Mouse (Mus musculus) midbrain, embryonic 12.5 days (tissue): ENCODE data around the gene Nab1. TPM values are rescaled to one million over a fixed set of nuclear protein-coding genes. Genes with fewer than 3 reads are reported as not detected.

Source experiments
- ATAC-seq: fragments of 200-750 bp; cut with Nextera tagmentation; 2 replicates; pipeline ENCODE4 v1.8.0; 2017; ENCODE audit warnings: low read depth, moderate TSS enrichment, moderate library complexity; ENCODE audit not compliant: low FRiP score
- H3K27ac ChIP-seq: fragments of 300-500 bp; sonication (generic); replicated peaks from 2 replicates; pipeline ENCODE4 v1.5.1; 2016; ENCODE audit warnings: mild to moderate bottlenecking
- H3K27me3 ChIP-seq: fragments of 300-500 bp; sonication (generic); 2 replicates; pipeline ENCODE4 v1.6.1; 2016; ENCODE audit warnings: mild to moderate bottlenecking
- H3K36me3 ChIP-seq: fragments of 300-500 bp; sonication (generic); 2 replicates; pipeline ENCODE4 v1.6.1; 2016
- H3K4me1 ChIP-seq: fragments of 300-500 bp; sonication (generic); 2 replicates; pipeline ENCODE4 v1.6.1; 2016
- H3K4me2 ChIP-seq: fragments of 300-500 bp; sonication (generic); replicated peaks from 2 replicates; pipeline ENCODE4 v1.6.1; 2016; ENCODE audit warnings: mild to moderate bottlenecking, moderate library complexity
- H3K4me3 ChIP-seq: fragments of 300-500 bp; sonication (generic); 2 replicates; pipeline ENCODE4 v1.5.1; 2016; ENCODE audit warnings: mild to moderate bottlenecking
- H3K9ac ChIP-seq: fragments of 300-500 bp; sonication (generic); replicated peaks from 2 replicates; pipeline ENCODE4 v1.6.1; 2016; ENCODE audit warnings: mild to moderate bottlenecking, moderate library complexity
- H3K9me3 ChIP-seq: fragments of 300-500 bp; sonication (generic); 2 replicates; pipeline ENCODE4 v1.6.1; 2016; ENCODE audit warnings: mild to moderate bottlenecking
- WGBS: fragments of 180-500 bp; shearing (Covaris S2); methylation state at CpG from one replicate; pipeline ENCODE4 v1.1.7; 2016; 5-methylcytosine and 5-hydroxymethylcytosine counted together
- polyA plus RNA-seq: library from polyadenylated mRNA; unstranded; fragments of >200 nt; fragmentation: Nextera tagmentation; extraction: Ambion mirVana; gene quantifications from 2 replicates; pipeline ENCODE4 v1.2.1, GENCODE M21; 2016

Gene Nab1
- polyA plus RNA-seq, 1 experiment from 2014 or later, result 6.9 TPM

DNA sequence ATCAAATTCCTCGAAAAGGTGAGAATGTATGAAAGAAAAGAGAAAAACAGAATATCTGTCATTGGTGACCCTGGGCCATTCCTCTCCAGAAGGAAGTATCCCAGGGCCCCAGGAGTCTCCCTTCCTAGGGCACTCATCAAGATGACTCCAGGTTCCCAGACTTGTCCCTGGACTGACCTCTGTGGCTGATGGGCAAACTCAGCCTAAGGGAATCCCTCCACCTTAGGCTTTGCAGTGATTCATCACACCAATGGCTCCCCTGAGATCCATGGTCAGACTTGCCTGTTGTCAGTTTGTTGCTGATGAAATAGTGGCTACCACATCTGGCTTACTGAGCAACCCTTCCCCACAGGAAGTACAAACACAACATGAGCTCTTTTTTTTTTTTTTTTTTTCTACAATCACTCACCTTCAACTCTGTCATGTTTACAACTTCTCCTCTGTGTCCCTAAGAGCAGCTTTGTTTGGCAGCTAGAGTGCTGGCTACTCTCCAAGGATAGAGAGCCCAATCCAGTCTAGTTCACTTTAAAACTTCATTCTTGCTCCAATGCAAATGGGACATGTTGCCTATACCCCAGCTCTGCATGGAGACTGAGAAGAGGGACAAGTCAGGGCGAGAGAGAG is 72.5 kb downstream of the Nab1 start:
- Histone ChIP-seq H3K4me1 (no peaks in the 10 kb centered on the region), H3K27ac (no peak overlapping the region), H3K9me3 (no peaks in the 10 kb centered on the region), H3K36me3 (no peaks in the 10 kb centered on the region), H3K27me3 (no peaks in the 10 kb centered on the region), H3K4me2 (no peak overlapping the region), H3K9ac (no peak overlapping the region), H3K4me3 (no peak overlapping the region)
- ATAC-seq, result no peak
- WGBS, result 67% methylated on average over 2 of the region's 2 CpGs

DNA sequence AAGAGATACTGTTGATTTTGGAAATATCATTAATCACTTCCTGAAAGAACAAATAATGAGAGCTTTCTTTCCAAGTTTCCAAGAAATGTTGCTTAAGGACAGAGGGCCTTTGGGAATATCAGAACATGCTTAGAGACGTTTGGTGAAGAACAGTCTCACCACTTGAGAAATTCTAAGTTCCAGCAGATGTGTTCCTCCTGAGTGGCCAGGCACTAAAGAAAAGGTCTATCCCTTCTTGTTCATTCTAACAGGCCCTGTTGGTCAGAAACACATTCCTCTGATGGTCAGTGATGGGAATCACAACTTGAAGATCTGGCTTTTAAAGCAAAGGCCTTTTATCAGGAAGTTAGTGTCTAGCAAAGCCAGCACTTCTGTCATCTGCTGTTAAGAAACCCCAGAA is 76.6 kb downstream of the Nab1 start:
- Histone ChIP-seq H3K4me2 (no peak overlapping the region), H3K27me3 (no peaks in the 10 kb centered on the region), H3K9ac (no peak overlapping the region), H3K27ac (no peak overlapping the region), H3K36me3 (no peaks in the 10 kb centered on the region), H3K9me3 (no peaks in the 10 kb centered on the region), H3K4me1 (no peaks in the 10 kb centered on the region), H3K4me3 (no peak overlapping the region)
- ATAC-seq, result no peak
- WGBS, result 80% methylated on average over 1 of the region's 1 CpGs

DNA sequence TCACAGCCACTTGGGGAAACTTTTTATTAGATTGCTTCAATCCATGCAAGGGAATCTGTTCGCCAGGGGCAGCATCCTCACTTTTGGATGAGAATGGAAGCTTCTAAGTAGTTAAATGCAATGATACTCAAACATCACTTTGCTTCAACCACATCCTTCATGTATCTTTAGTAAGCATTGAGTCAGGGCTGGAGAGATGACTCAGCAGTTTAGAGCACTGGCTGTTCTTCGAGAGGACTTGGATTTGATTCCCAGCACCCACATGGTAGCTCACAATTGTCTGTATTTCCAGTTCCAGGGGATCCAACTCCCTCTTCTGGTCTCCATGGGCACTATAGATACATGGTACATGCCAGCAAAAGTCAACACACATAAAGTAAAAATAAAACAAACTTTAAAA is 77.4 kb downstream of the Nab1 start:
- Histone ChIP-seq H3K4me2 (no peak overlapping the region), H3K27me3 (no peaks in the 10 kb centered on the region), H3K9me3 (no peaks in the 10 kb centered on the region), H3K9ac (no peak overlapping the region), H3K27ac (no peak overlapping the region), H3K4me3 (no peak overlapping the region), H3K36me3 (no peaks in the 10 kb centered on the region), H3K4me1 (no peaks in the 10 kb centered on the region)
- ATAC-seq, result no peak
- 86% methylated on average over 2 of the region's 2 CpGs for WGBS

DNA sequence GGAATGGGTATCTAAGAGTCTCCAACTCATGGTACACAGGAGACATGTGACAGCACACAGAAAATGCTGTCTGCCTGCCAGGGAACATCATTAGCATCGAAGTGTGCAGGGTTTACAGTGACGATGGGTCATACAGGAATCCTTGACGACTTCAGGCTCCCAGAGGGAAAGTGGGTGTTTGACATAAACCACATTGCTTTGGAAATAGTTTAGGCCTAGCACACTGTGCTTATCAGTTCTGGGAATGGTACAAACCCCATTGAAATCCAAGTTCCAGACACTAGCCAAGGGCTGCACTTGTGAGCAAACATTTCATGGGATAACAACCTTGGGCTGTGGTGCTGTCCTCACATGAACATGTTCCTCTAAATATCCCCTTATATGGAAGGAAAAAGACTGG is 78.3 kb downstream of the Nab1 start:
- H3K4me1 ChIP-seq, result no peaks in the 10 kb centered on the region
- no peak overlapping the region for H3K4me3 ChIP-seq
- H3K9ac ChIP-seq, result no peak overlapping the region
- H3K27me3 ChIP-seq, result no peaks in the 10 kb centered on the region
- ATAC-seq, result no peak
- H3K27ac ChIP-seq, result no peak overlapping the region
- no peak overlapping the region for H3K4me2 ChIP-seq
- WGBS, result 84% methylated on average over 3 of the region's 3 CpGs
- H3K36me3 ChIP-seq, result no peaks in the 10 kb centered on the region
- no peaks in the 10 kb centered on the region for H3K9me3 ChIP-seq

DNA sequence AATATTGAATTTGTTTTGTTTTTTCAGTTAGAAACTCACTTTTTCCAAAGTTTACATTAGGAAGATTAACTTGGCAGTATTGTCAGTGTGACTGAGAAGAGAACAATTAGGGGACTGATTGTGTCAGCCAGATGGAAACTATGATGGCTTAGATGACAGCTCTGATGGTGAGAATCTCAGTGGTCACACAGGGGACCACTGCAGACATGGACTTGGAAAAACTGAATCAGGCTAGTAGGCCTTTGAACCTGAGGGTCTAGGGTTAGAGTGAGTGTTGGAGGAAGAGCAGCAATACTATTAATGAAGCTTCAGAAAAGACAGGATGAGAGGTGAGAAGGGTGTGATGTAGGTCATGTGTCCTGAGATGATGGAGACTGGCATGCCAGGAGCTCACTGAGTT is 78.9 kb downstream of the Nab1 start:
- H3K27ac ChIP-seq, result no peak overlapping the region
- no peaks in the 10 kb centered on the region for H3K4me1 ChIP-seq
- ATAC-seq, result no peak
- H3K9ac ChIP-seq, result no peak overlapping the region
- no peak overlapping the region for H3K4me3 ChIP-seq
- H3K9me3 ChIP-seq, result no peaks in the 10 kb centered on the region
- no peak overlapping the region for H3K4me2 ChIP-seq
- H3K36me3 ChIP-seq, result no peaks in the 10 kb centered on the region
- no peaks in the 10 kb centered on the region for H3K27me3 ChIP-seq

DNA sequence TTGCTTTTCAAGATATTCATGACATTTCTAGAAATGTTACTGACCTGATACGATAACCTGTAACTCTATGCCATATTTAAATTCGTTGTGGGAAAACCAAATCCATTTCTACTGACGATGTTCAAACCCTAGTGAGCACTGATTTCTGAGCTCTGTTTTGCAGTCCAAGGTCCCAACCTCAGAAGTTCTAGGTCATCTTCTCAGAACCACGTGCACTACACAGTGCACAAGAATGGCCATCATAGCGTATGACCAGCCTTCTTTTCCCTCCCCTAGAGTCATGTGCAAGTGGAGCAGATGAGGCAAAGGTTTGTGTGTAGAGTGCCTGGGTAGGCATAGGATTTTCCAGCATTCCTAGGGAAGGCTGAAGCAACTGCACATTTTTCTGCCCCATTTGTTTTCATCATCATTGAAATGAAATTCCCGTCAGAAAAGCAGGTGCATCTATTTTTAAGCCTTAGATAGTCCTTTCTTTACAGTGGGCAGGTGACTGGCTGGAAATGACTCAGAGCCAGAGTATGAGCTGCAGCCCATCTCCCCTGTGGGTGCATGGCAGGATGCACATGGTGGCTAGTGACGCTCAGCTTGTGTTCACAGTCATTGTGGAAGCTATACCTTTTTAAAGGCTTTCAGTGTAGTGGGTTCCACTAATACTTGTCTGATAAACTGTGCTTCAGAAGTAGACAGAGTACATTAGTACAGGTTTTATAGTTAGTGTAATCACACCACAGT is 81.2 kb downstream of the Nab1 start:
- Histone ChIP-seq H3K9ac (no peak overlapping the region), H3K4me2 (no peak overlapping the region), H3K27me3 (no peaks in the 10 kb centered on the region), H3K36me3 (no peaks in the 10 kb centered on the region), H3K27ac (no peak overlapping the region), H3K4me3 (no peak overlapping the region), H3K9me3 (no peaks in the 10 kb centered on the region), H3K4me1 (no peaks in the 10 kb centered on the region)
- no peak for ATAC-seq
- 96% methylated on average over 7 of the region's 7 CpGs for WGBS

Other genes starting within 250 kb of the Nab1 start
- gene Nemp2, start 130.0 kb upstream of the Nab1 start, polyA plus RNA-seq, result 9.7 and 11.5 TPM in 2 replicates
- gene Mfsd6, start 226.8 kb upstream of the Nab1 start, polyA plus RNA-seq, result 6.2 TPM in 2 replicates